In the genomic region with DNA sequence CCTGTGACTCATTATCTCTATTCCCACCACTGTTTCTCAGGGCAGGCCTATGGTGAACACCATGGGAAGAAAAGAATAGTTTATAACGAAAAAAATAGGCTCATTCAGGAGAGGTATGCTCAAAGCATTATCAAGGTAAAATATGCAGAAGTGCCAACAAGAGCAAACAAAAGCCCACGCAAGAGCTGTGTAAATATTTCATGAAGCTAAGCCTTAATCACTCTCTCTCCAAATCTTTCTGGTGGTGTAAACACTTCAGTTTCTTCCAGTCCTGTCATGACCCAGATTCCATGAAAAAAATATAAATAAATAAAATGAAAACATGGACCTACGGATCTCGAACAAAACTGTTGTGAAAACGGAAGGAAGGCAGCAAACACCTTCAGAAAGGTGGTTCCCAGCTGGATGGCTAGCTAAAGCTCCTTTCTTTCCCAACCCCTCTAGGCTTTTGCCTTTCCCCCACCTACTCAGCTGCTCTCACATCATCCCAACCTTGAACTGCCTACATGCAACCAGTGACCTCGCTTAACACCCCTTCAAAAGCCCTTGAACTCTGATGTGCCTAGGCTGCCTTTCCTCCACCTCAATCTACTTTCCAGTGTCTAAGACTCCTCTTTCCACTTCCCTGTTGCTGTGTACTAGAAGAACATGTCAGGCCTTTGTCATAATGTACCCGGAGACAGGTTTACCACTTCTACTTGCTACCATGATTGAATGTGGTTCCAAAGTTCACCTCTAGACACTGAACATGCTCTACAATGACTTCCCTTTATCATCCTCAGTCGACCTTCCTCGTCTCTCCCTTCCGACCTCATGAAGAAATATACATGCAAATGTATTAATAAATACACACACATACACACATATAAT, we compare ENCODE assay signal across 9 mouse cellular contexts. TPM values are rescaled to one million over a fixed set of nuclear protein-coding genes. Genes with fewer than 3 reads are reported as not detected.
DNase-seq lines count a peak whose midpoint lies in the region; ATAC-seq and TF ChIP-seq lines count a peak whose summit lies in the region.
"Had no signal": no experiment of that assay in that cellular context is flagged by ENCODE, and none has a peak within 500 bp of the region (broad histone marks: within the 10 kb centered on the region; RNA-seq: fewer than 3 reads in every experiment).

No protein-coding gene starts in this region.

- ATAC-seq in liver, postnatal 0 days = peak; percentile 38; the same call in 1 of the 2 replicates
- peak; percentile 80 for ATAC-seq in intestine, postnatal 0 days

- DNase-seq in heart, adult 11 months = peak; percentile 43
- DNase-seq in heart, postnatal 25 days (ENCODE audit: low spot score) = no peak
- DNase-seq in liver, postnatal 0 days = no peak
- DNase-seq in liver = no peak
- peak; percentile 19 for DNase-seq in retina, postnatal 1 day
- DNase-seq in left cerebral cortex, postnatal 14 days (ENCODE audit: low spot score in 2 of 2) = no peak
- no peak for DNase-seq in gastrocnemius, adult 18-20 months (ENCODE audit: low spot score)

- no peak for TF ChIP-seq CTCF in liver, postnatal 0 days (IDR thresholded peaks at IDR 0.05; ENCODE audit: low read depth)
- no peak for TF ChIP-seq CTCF in intestine, postnatal 0 days (IDR thresholded peaks at IDR 0.05; ENCODE audit: low read depth)

- H3K27me3 ChIP-seq in liver, postnatal 0 days (ENCODE audit: insufficient read depth, low read length) = no peaks in the 10 kb centered on the region
- H3K27me3 ChIP-seq in intestine, postnatal 0 days (replicated peaks; ENCODE audit: control insufficient read depth, insufficient read depth, low read length) = no peaks in the 10 kb centered on the region
- H3K27me3 ChIP-seq: liver, embryonic 15.5 days had no signal

- peak overlapping the region; percentile 72 for H3K4me2 ChIP-seq in liver, postnatal 0 days (ENCODE audit: low read depth, low read length)
- peak overlapping the region; percentile 81 for H3K4me2 ChIP-seq in intestine, postnatal 0 days (replicated peaks; ENCODE audit: low read depth)

- peak overlapping the region; percentile 81 for H3K27ac ChIP-seq in liver, postnatal 0 days (ENCODE audit: low read depth)
- peak overlapping the region; percentile 90 for H3K27ac ChIP-seq in intestine, postnatal 0 days (ENCODE audit: low read depth, low read length)
- H3K27ac ChIP-seq: liver, embryonic 15.5 days had no signal

- no peak for TF ChIP-seq EP300 in liver, postnatal 0 days (IDR thresholded peaks at IDR 0.05; ENCODE audit: low read depth)

- peaks cover 16% of the 10 kb centered on the region; the same call in 1 of the 2 replicates for H3K4me1 ChIP-seq in liver, postnatal 0 days (ENCODE audit: insufficient read depth)
- no peaks in the 10 kb centered on the region for H3K4me1 ChIP-seq in intestine, postnatal 0 days (replicated peaks; ENCODE audit: control insufficient read depth, insufficient read depth, low read length)

- 56% methylated on average over 10 of the region's 10 CpGs for WGBS in liver, postnatal 0 days (ENCODE audit: insufficient replicate concordance)
- 36% methylated on average over 10 of the region's 10 CpGs for WGBS in intestine, postnatal 0 days

- no peaks in the 10 kb centered on the region for H3K9me3 ChIP-seq in liver, postnatal 0 days (ENCODE audit: low read length)
- H3K9me3 ChIP-seq in intestine, postnatal 0 days (ENCODE audit: control insufficient read depth) = no peaks in the 10 kb centered on the region
- H3K9me3 ChIP-seq: liver, embryonic 15.5 days had no signal

- 0 out of 2 replicates have a peak overlapping the region, but pooled peaks have one; percentile 74 for H3K9ac ChIP-seq in liver, postnatal 0 days (replicated peaks)
- H3K9ac ChIP-seq in intestine, postnatal 0 days (ENCODE audit: low read depth, low read length) = no peak overlapping the region; the same call in 1 of the 2 replicates
- H3K9ac ChIP-seq: liver, embryonic 15.5 days had no signal

- peak overlapping the region; percentile 59 for H3K4me3 ChIP-seq in liver, postnatal 0 days (ENCODE audit: low read depth, low read length)
- H3K4me3 ChIP-seq in intestine, postnatal 0 days (ENCODE audit: low read depth, low read length) = peak overlapping the region; percentile 54

- no peaks in the 10 kb centered on the region for H3K36me3 ChIP-seq in liver, postnatal 0 days (replicated peaks; ENCODE audit: insufficient read depth, low read length)
- H3K36me3 ChIP-seq in intestine, postnatal 0 days (ENCODE audit: control insufficient read depth, insufficient read depth) = no peaks in the 10 kb centered on the region
- H3K36me3 ChIP-seq: liver, embryonic 15.5 days had no signal

- intact Hi-C loops in heart, postnatal 25 days (cut with DNase I) = no loop called here
- intact Hi-C loops in left cerebral cortex, postnatal 14 days (cut with DNase I) = no loop called here

RNA-seq across cellular contexts. Expression of a gene that starts 1.0 kb away (rescaled TPM):
- under 1 TPM; 0.36 to 0.44 TPM for total RNA-seq in heart, postnatal 25 days (2021)
- 1.3 and 1.5 TPM in 2 replicates for polyA plus RNA-seq in liver, postnatal 0 days (2015; fragmentation: Nextera tagmentation; extraction: Ambion mirVana)
- polyA plus RNA-seq in intestine, postnatal 0 days (2015; fragmentation: Nextera tagmentation; extraction: Ambion mirVana) = 5.3 and 6.2 TPM in 2 replicates
- 10 to 100 TPM; 11.7 to 14.0 TPM for total RNA-seq in left cerebral cortex, postnatal 14 days (2021)
- under 1 TPM; 0.07 to 0.21 TPM for total RNA-seq in gastrocnemius, adult 18-20 months (2021)

Comparison
In these comparisons a context has a peak if more than half of its experiments do, and no peak if none do; other contexts are left out.
1. DNase-seq: peak in heart, adult 11 months (single experiment) and retina, postnatal 1 day (single experiment); none in heart, postnatal 25 days (single experiment), liver, postnatal 0 days (single experiment), liver (single experiment), left cerebral cortex, postnatal 14 days (0 of 2) and gastrocnemius, adult 18-20 months (single experiment).
2. RNA of a gene that starts 1.0 kb away (total RNA-seq): 11.7 to 14.0 TPM in left cerebral cortex, postnatal 14 days; 0.36 to 0.44 TPM in heart, postnatal 25 days and 0.07 to 0.21 TPM in gastrocnemius, adult 18-20 months; every median in the first group is over 4 times any median in the second.